Mouse (Mus musculus): ENCODE data around the gene Rbfox3.

The Rbfox3 gene

DNA sequence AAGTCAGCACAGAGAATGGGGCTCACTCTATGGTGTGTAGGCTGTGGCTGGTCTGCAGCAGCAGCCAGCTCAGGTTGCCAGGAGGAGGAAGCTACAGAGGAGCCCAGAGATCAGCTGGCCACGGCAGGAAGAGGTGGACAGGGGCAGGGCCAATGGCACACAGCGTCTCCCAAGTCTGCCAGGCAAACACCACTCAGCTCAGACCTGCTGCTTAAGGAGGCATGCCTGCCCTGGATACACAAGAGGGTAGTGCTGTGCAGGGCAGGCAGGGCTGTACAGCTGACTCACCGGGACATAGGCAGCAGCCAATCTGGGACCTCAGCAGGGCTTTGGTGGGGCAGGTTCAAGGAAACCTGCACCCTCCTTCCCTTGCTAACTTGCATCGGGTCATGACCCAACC lies 156.9 kb downstream of the Rbfox3 start:
- DNase-seq: no peak

DNA sequence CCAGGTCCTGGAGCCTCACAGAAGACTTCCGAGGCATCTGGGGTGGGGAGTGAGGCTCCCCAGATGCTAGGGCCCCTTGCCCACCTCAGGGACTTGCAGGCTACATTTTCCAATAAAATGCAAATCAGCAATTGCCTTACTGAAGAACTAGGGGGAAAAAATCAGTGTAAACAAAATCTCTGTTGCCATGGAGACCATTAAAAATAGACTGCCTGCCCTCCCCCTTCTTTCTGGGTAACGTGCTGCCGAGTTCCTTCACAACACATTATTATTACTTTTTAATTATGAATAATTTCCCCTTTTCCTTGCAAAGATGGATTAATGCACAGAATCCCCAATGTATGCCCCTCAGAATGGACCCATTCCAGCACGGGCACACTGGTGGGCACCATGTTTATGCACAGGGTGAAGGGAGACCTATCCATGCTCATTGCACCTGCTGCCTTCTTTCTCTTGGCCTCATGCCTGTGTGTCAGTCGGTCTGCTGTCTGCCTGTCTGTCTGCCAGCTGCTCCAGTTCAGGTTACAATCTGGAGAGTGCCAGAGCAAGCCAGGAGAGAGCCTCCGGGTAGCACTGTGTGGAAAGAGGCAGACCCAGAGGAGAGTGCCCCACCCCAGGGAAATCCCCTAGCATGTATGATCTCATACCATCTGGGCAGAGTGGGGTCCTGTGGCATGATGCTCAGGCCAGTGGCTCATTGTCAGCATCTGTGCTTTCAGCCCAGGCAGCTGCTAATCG lies 159.3 kb downstream of the Rbfox3 start:
- no peak for DNase-seq

DNA sequence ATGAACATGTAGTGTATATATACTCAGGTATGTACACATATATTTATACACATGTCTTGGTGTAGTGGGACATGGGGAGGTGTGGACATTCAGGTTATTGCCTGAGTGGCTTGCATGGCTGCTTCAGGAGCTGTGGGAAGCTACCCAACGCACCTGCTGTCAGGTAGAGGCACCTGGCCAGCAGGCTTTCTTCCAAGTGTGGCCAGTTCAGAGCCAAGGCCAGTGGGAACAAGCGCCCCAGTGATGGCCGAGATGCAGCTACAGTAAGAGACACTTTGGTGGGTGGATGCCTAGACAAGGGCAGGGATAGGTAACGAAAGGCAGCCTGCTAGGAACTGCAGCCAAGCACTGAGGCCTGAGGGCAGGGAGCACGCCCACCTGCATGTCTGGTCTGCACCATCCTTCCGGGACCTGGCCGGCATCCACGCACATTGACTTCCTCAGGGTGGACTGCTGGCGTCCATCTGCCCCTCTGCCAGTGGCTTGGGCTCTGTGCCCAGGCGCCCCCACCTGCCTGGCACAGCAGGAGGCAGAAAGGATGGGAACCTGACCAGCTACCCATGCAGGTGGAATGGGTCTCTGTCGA lies 160.6 kb downstream of the Rbfox3 start:
- DNase-seq: no peak

DNA sequence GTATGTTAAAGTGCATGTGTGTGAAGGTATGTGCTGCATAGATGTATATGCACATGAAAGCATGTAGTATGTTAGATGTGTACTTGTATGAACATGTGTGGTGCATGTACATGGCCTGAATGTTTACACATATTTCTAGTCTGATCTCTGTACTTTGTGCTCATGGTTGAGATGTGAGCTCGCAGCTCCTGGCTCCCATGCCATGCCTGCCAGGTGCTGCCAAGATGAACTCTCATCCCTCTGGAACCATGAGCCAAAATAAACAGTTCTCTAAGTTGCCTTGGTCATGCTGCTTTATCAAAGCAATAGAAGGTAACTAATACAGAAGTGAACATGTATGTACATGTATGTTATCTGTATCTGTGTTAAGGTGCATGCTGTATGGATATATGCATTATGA lies 161.9 kb downstream of the Rbfox3 start:
- no peak for DNase-seq

DNA sequence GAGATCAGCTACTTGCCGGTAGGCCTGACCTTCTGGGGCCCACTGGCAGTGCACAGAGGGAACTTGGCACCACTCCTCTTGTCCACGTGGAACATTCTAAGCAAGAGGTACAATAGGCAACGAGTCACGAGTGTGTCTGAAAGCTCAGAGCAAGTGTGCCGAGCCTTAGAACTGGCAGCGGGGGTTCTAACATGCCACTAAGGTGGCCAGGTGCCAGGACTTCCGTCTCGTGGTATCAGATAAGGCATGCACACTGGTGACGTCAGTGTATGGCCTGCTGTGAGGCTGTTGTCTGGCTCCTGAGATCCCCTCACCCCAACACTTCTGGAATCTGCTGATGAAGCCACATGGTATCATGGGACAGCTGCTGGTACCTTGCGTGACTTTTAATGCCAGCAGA lies 162.8 kb downstream of the Rbfox3 start:
- DNase-seq: no peak

- no peak for DNase-seq
Measured at GRCm38 (mm10) chr11:118745279-118745678, 166.1 kb downstream of the Rbfox3 start.

GRCm38 (mm10) chr11:118744782-118745181 lies 166.6 kb downstream of the Rbfox3 start:
- peak; percentile 38 for DNase-seq

DNA sequence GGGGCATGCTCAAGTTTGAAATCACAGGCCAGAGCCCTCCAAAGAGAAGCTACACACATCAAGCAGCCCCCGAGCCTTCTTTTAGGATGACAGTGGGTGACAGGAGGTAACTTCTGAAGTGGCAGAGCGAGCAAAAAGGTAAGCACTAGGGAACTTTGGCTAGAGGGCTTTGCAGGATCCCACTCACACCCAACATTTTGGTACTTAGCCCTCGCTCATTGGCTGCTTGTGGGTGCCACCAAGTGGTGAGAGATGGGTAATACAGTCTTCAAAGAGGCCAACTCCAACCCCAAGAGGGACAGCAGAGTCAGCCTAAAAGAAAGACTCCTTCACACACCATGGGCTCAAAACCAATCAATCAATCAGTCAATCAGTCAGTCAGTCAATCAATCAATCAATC lies 168.6 kb downstream of the Rbfox3 start:
- no peak for DNase-seq

- DNase-seq: no peak
Measured at GRCm38 (mm10) chr11:118741262-118741661, 170.1 kb downstream of the Rbfox3 start.

GRCm38 (mm10) chr11:118740001-118740400 lies 171.4 kb downstream of the Rbfox3 start:
- DNase-seq: peak; percentile 53

DNA sequence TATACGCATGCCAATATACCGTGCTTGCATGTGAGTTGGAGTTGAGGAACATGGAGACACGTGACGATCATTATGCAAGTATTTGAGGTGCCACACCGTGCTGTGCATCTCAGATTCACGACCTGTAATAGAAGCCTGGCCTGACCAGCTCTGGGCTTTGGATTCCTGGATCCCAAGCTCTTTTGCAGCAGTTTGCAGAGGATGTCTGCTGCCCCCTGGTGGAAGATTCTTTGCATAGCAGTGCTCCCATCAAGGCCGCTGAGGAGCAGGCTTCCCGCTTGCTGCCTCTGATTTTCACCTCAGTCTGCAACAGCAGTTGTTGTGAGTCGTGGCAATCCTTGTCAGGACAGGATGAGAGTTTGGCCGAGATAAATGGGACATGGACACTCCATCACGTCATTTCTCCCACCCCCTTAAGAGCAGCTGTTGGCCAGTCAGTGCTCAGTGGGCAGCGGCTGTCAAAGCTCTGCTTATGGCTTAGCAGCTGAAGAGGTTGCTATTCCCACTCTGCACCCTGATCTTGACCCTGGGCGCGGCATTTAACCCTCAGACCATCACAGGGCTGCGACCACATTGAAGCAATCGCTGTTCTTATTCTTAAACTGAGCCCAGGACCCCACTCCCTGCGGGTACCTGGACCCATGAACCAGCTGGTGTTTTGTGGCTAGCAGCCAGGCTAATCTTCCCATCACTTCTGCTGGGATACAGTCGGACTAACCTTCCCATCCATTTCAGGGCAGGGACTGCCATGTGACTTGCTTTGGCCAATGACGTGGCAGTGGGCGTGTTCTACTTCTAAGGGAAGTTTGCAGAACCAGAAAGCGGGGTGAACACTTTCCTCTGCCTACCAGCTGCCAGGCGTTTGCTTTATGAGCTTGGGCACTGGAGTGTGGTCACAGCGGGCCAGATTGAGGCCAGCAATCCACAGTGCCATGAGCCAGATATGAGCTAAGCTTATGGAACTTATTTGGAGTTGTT lies 172.3 kb downstream of the Rbfox3 start:
- DNase-seq: peak; percentile 68

- no peak for DNase-seq
Measured at GRCm38 (mm10) chr11:118738323-118738722, 173.1 kb downstream of the Rbfox3 start.

GRCm38 (mm10) chr11:118737821-118738220 lies 173.6 kb downstream of the Rbfox3 start:
- no peak for DNase-seq

DNA sequence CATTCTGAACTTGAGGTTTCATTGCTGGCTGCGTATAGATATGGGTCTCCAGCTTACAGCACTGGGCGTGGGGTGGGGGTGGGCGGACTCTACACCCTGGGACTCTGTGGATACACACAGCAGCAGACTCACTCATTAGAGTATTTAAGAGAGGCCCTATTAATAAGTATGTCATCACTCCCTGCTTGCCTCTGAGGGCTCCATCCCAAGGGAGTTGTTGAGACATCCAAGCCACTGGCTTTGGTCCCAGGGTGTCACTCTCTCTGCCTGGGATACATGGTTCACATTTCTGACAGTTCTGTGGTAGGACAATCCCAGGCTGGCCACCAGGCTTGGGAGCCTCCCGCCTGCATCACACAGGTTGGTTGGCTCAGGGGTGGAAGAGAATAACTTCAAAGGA lies 174.4 kb downstream of the Rbfox3 start:
- no peak for DNase-seq

GRCm38 (mm10) chr11:118731655-118732054 lies 179.7 kb downstream of the Rbfox3 start:
- DNase-seq: no peak

DNA sequence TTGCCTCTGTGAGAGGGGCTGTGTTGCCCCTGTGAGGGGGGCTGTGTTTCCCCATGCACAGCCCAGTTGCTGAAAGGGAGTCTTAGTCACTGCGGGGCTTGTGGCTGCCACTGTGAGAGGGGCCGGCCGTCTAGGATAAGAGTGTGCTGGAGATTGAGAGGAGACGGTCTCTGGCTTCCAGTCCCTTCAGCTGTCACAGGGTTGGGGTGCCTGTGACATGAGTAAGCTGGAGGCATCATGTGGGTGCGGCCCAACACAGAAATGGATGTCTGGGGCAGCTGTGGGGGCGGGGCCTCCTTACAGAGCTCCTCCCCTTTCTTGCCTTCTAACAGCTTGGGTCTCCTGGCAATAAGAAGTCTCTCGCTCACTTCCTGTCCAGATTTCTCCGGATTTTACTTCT lies 182.0 kb downstream of the Rbfox3 start:
- DNase-seq: peak; percentile 27

DNA sequence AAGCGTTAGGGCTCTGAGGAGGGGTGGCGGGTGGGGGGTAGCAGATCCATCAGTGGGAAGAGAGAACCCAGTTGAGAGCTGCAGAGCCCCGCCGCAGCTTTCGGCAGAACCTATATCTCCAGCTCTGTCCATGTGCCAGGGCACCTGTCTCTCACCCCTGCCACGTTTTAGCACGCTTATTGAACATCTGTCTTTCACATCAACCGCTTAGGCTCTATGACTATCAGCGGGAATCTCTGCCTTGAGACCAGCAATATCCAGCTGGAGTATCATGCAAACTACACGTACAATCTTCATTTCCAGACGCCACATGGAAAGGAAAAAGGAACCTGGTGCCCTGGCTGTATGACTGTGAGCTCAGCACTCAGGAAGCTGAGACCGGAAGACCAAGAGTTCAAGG lies 182.6 kb downstream of the Rbfox3 start:
- DNase-seq: no peak

- no peak for DNase-seq
Measured at GRCm38 (mm10) chr11:118728083-118728551, 183.3 kb downstream of the Rbfox3 start.

- no peak for DNase-seq
Measured at GRCm38 (mm10) chr11:118726430-118726829, 185.0 kb downstream of the Rbfox3 start.

DNA sequence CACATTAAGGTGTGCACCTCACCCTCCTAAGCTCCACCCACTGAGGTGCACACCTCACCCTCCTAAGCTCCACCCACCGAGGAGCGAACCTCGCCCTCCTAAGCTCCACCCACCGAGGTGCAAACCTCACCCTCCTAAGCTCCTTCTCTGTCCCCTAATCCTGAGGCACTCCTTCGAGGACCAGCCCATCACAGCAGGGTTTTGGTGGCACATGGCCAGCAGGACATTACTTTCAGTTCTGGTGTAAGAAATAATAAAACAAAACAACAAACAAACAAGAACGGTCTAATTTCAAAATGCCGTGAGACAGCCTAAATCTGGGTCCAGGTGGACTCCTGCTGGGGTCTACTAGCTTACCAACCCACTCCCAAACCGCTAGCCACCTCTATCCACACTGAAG lies 187.0 kb downstream of the Rbfox3 start:
- no peak for DNase-seq

- DNase-seq: no peak
Measured at GRCm38 (mm10) chr11:118723166-118723565, 188.2 kb downstream of the Rbfox3 start.

DNA sequence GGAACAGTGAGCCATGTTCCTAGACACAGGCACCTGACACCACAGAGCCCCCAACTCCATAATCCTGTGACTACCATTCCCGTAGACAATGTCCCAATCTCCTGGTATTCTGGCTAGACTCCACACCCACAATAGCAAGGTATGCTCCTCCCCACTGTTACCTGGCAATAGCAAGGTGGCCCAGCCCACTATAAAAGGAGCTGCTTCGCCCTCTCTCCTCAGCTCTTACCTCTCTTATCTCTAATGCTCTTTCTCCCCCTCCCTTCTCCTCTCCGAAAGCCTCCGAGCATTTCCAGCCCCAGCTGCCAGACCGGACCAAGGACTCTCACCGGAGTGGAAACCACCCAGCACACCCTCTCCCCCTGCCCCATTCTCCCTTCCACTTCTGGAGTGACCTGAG lies 189.5 kb downstream of the Rbfox3 start:
- no peak for DNase-seq
